Mouse (Mus musculus) cortical plate, adult 2 months (tissue): Measurements from ENCODE around the gene Rab25.

ENCODE experiments used
- CTCF ChIP-seq: fragments of 200-500 bp; IDR thresholded peaks from 2 replicates; pipeline ENCODE4 v1.5.1; 2011; ENCODE audit warnings: mild to moderate bottlenecking, control low read depth, low read length; ENCODE audit not compliant: insufficient read depth; ENCODE audit errors: extremely low read depth
- POLR2A ChIP-seq: fragments of 200-500 bp; IDR thresholded peaks from 2 replicates; pipeline ENCODE4 v1.6.1; 2011; ENCODE audit warnings: mild to moderate bottlenecking, low read length, control low read depth; ENCODE audit not compliant: insufficient read depth; ENCODE audit errors: extremely low read depth

GRCm38 (mm10) chr3:88510421-88511289 is 37.4 kb downstream of the Rab25 start:
- no peak for TF ChIP-seq CTCF
- no peak for TF ChIP-seq POLR2A
